Mouse (Mus musculus) testis, adult 2 months (tissue): ENCODE measurements around the gene Slc24a3. TPM values are rescaled to one million over a fixed set of nuclear protein-coding genes. Genes with fewer than 3 reads are reported as not detected.

Experiments used
- H3K27ac ChIP-seq: fragments of 200-500 bp; 2 replicates; pipeline ENCODE4 v1.5.1; 2012; ENCODE audit warnings: low read depth, low read length; ENCODE audit not compliant: control insufficient read depth, insufficient read depth
- H3K27me3 ChIP-seq: fragments of 200-500 bp; 2 replicates; pipeline ENCODE4 v1.6.1; 2012; ENCODE audit warnings: mild to moderate bottlenecking, low read length, moderate library complexity; ENCODE audit not compliant: control insufficient read depth, insufficient read depth
- H3K36me3 ChIP-seq: fragments of 200-500 bp; 2 replicates; pipeline ENCODE4 v1.6.1; 2012; ENCODE audit warnings: mild to moderate bottlenecking, low read length; ENCODE audit not compliant: control insufficient read depth, insufficient read depth
- H3K4me1 ChIP-seq: fragments of 200-500 bp; 2 replicates; pipeline ENCODE4 v1.6.1; 2012; ENCODE audit warnings: low read length; ENCODE audit not compliant: control insufficient read depth, insufficient read depth
- H3K4me3 ChIP-seq: fragments of 200-500 bp; 2 replicates; pipeline ENCODE4 v1.5.1; 2012; ENCODE audit warnings: low read depth, mild to moderate bottlenecking, low read length, moderate library complexity, mixed read lengths; ENCODE audit not compliant: control insufficient read depth
- CTCF ChIP-seq: fragments of 200-500 bp; IDR thresholded peaks from 2 replicates; pipeline ENCODE4 v1.5.1; 2012; ENCODE audit warnings: low read depth, mild to moderate bottlenecking, inconsistent platforms, low read length, moderate library complexity; ENCODE audit not compliant: control insufficient read depth, insufficient read depth, insufficient replicate concordance
- POLR2A ChIP-seq: fragments of 200-500 bp; IDR thresholded peaks from 2 replicates; pipeline ENCODE4 v1.6.1; 2012; ENCODE audit warnings: low read depth, mild to moderate bottlenecking, inconsistent platforms, low read length, moderate library complexity; ENCODE audit not compliant: control insufficient read depth
- polyA plus RNA-seq: library from polyadenylated mRNA; depleted of rRNA; stranded (reverse); fragments of >200 nt; gene quantifications from 2 replicates; pipeline ENCODE4 v1.2.3, GENCODE M21; 2012

The Slc24a3 gene
- polyA plus RNA-seq, 1 experiment: 9.3 TPM

GRCm38 (mm10) chr2:145225640-145226039, 58.1 kb downstream of the Slc24a3 start:
- no peaks in the 10 kb centered on the region for H3K27me3 ChIP-seq
- no peak for TF ChIP-seq POLR2A
- no peak for TF ChIP-seq CTCF
- no peaks in the 10 kb centered on the region for H3K4me1 ChIP-seq
- no peak overlapping the region for H3K4me3 ChIP-seq
- no peak overlapping the region for H3K27ac ChIP-seq
- H3K36me3 ChIP-seq: no peaks in the 10 kb centered on the region

DNA sequence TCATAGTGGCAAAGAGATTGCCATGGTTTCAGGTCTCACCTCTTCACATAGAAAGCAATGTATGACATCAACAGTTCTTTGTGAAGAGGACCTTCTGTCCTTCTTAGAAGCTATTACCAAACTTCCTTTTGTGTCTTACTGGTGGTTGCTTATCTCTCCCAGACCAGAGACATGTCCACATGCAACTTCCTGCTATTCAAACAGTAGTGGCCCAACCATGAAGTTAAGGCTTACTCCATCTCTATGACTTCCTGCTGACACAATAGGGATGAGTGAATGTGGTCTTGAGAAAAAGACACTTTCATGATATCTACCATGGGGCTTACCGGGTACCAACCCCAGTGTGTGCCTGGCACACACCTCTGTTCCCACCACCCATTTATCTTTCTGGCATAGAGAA, 58.5 kb downstream of the Slc24a3 start:
- no peaks in the 10 kb centered on the region for H3K36me3 ChIP-seq
- H3K27me3 ChIP-seq: no peaks in the 10 kb centered on the region
- no peaks in the 10 kb centered on the region for H3K4me1 ChIP-seq
- no peak for TF ChIP-seq POLR2A
- no peak for TF ChIP-seq CTCF
- H3K4me3 ChIP-seq: no peak overlapping the region
- H3K27ac ChIP-seq: no peak overlapping the region

DNA sequence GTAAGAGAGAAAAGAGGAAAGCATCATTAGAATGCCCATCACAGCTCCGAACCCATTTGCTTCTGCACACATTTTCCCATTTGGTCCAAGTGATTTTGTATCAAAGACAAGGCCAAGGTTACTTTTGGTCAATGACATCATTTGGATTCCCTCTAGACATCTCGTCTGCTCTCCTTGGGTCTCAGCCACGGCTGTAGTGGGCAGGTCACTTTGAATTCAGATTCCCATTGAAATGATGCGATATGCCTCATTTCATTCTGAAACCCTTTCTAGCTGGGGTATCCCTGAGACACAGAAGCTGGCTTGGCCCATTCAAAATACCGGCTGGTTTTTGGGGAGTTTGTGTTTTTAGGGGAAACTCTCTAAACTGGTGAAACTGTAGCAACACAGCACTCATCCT, 59.8 kb downstream of the Slc24a3 start:
- TF ChIP-seq POLR2A (no peak), CTCF (no peak)
- no peak overlapping the region for H3K4me3 ChIP-seq
- H3K27ac ChIP-seq: no peak overlapping the region

GRCm38 (mm10) chr2:145232764-145233484, 65.4 kb downstream of the Slc24a3 start:
- Histone ChIP-seq H3K27me3 (no peaks in the 10 kb centered on the region), H3K36me3 (no peaks in the 10 kb centered on the region), H3K27ac (no peak overlapping the region), H3K4me3 (no peak overlapping the region), H3K4me1 (no peaks in the 10 kb centered on the region)
- TF ChIP-seq POLR2A (no peak), CTCF (no peak)

More for the DNA sequence above, 59.8 kb downstream of the Slc24a3 start:
- no peaks in the 10 kb centered on the region for H3K27me3 ChIP-seq
- no peaks in the 10 kb centered on the region for H3K4me1 ChIP-seq
- H3K36me3 ChIP-seq: no peaks in the 10 kb centered on the region

DNA sequence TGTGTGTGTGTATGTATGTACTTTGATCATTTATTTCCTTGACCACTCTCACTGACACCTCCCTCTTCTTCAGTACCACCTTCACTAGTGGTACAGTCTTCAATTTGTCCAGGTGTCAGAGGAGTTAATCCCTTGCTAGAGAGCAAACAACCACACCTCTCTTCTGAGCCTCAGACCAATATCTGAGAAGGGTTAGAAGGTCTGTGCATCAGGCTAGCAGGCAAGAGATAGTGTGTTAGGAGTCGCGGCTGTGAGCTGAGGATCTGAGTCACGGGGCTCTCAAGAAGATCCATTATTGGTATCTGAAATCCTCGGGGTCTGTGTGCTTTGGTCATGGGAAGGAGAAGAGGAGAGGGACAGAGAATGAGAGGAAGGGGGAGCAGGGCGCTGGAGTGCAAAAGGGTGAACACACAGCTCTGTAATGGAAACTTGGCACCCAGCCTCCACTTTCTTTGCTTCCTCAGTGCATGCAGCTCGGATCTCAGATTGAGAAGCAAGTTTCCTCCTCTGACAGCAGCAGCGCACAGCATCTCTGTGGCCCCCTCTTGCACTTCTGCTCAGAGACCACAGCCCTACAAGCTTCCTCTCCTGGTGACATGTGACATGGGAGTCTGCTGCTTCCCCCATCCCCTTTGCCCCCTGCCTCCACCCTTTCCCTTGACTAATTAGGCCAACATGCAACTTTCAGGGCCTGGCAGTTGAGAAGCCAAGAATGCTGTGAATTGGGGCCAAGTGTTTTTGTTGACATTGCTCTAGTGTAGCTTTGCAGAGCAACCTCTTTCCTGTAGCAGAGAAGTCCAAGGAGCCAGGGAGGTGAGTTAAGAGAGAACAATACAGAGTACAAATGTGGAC, 66.2 kb downstream of the Slc24a3 start:
- H3K4me1 ChIP-seq: no peaks in the 10 kb centered on the region
- H3K36me3 ChIP-seq: no peaks in the 10 kb centered on the region
- H3K4me3 ChIP-seq: no peak overlapping the region
- no peaks in the 10 kb centered on the region for H3K27me3 ChIP-seq
- TF ChIP-seq POLR2A (no peak), CTCF (no peak)
- no peak overlapping the region for H3K27ac ChIP-seq

DNA sequence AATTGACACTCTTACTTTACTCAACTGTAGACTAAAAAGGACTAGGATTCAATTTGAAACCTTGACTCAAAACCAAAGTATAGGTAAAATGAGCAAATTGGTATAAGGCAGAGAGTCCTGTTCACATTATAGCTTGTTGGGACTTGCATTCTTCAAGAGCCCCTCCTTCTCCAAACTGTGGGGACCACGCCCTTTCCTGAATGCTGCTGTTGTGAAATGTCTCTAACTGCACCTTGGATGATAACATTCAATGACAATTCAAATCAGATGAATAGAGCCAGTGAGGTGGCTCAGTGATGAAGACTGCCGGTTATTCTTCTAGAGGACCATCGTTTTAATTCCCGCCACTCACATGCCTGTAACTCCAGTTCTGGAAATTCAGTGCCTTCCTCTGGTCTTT, 78.8 kb downstream of the Slc24a3 start:
- Histone ChIP-seq H3K4me3 (no peak overlapping the region), H3K4me1 (no peaks in the 10 kb centered on the region), H3K27me3 (no peaks in the 10 kb centered on the region), H3K36me3 (no peaks in the 10 kb centered on the region), H3K27ac (no peak overlapping the region)
- TF ChIP-seq POLR2A: no peak
- no peak for TF ChIP-seq CTCF

DNA sequence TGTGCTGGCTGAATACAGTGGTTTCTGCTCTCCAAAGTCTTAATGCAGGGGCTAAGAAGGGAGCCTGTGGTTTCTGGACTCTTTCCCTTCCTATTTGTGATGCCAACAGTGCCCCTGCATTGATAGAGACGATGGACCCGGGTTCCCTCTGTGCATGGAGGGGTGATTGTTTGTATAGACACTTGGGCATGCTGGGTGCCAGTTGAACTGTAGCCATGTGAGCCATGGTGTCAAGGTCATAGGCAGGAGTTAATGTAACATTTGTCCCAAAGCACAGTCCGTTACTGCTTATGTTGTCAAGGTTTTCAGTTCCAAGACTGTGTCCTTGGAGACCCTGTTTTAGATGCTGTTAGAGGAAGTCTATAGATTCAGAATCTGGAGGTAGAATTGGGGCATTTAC, 80.6 kb downstream of the Slc24a3 start:
- Histone ChIP-seq H3K36me3 (no peaks in the 10 kb centered on the region), H3K27ac (no peak overlapping the region), H3K4me3 (no peak overlapping the region), H3K4me1 (no peaks in the 10 kb centered on the region), H3K27me3 (no peaks in the 10 kb centered on the region)
- TF ChIP-seq POLR2A (no peak), CTCF (no peak)

- H3K4me1 ChIP-seq: no peaks in the 10 kb centered on the region
- H3K36me3 ChIP-seq: no peaks in the 10 kb centered on the region
- no peaks in the 10 kb centered on the region for H3K27me3 ChIP-seq
- no peak overlapping the region for H3K4me3 ChIP-seq
- TF ChIP-seq POLR2A: no peak
- no peak for TF ChIP-seq CTCF
- no peak overlapping the region for H3K27ac ChIP-seq
These were observed 89.8 kb downstream of the Slc24a3 start for GRCm38 (mm10) chr2:145257332-145257731.
